Mouse (Mus musculus) cortical plate, adult 2 months (tissue): Measurements from ENCODE around the gene Pcgf2.

Source experiments
- CTCF ChIP-seq: fragments of 200-500 bp; IDR thresholded peaks from 2 replicates; pipeline ENCODE4 v1.5.1; 2011; ENCODE audit warnings: mild to moderate bottlenecking, control low read depth, low read length; ENCODE audit not compliant: insufficient read depth; ENCODE audit errors: extremely low read depth
- POLR2A ChIP-seq: fragments of 200-500 bp; IDR thresholded peaks from 2 replicates; pipeline ENCODE4 v1.6.1; 2011; ENCODE audit warnings: mild to moderate bottlenecking, low read length, control low read depth; ENCODE audit not compliant: insufficient read depth; ENCODE audit errors: extremely low read depth

DNA sequence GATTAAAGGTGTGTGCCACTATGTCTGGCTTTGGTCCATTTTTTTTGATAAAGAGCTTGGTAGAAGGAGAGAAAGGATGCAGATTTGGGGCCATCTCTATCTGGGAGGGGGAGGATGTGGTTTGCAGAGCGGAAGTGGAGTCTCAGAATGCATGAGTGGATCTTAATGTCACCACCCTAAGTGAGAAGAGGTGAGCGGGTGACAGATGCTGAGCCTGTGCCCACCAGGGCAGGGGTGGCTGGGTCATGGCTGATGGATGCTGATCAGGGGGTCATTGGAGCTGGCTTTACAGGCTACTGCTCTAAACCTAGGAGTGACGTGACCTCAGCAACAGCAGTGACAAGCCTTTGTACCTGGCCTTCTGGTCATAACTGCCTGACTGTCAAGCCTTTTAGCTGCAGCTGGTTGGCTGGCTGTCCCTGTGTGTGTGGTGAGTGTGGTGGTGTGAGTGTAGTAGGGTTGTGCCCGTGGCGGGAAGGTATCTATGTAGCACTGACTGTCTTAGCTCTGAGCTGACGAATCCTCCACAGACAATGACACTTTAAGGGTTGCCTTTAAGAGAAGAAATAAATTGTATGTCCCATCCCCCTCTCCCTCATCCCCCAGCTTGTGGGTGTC lies 16.1 kb downstream of the Pcgf2 start:
- no peak for TF ChIP-seq CTCF
- no peak for TF ChIP-seq POLR2A
